Mouse (Mus musculus) embryo, embryonic 11.5 days (tissue): ENCODE data around the gene Trim71.

ENCODE experiments used
- DNase-seq: peaks from one replicate; pipeline ENCODE4 v3.0.0-alpha.2; 2012; ENCODE audit warnings: low read depth, low spot score

Gene Trim71

DNA sequence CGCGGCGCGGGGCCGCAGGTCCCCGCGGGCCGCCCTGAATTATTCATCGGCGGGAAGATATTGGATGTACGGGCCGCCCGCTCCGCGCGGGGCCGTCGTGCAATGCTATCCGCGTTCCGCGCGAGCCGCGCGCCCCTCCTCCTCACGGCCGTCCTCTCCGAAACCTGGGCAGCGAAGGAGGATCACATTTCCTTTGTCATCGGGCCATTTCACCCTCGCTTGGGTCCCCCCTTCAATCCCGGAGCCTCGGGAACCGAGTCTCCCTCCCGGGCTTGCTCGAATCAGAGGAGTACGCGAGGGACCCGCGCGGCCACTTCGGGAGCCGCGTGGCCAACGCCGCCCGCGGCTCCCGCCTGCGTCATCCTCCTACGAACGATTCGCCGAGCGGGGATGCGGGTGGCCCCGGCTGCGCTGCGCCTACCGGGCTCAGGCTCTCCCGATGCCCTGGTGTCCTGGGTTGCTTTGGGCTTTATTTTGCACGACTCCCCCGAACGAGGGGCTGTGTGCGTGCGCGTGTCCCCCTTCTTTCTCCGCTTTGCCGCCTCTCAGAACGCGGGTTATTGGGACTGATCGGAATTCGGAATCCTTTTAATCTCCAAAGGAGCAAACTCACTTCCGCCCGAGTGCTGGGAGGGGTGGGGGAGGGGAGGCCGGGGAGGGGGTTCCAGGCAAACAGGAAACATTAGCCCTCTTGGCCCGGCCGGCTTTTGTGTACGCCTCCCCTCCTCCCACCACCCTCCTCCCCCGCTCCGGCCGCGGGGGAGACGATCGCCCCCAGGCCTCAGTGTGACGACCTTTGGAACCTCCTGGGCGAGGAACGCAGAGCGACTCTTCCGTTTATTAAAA, at the start of gene Trim71:
Gene Trim71 (minus strand): TSS at position 609 of the 846 bp plus-strand sequence.
- no peak for DNase-seq

- no peak for DNase-seq
Observed at GRCm38 (mm10) chr9:114613026-114613425, 48.9 kb upstream of the Trim71 start.

- DNase-seq: no peak
Observed at GRCm38 (mm10) chr9:114612566-114612965, 48.4 kb upstream of the Trim71 start.

GRCm38 (mm10) chr9:114610266-114610665, 46.1 kb upstream of the Trim71 start:
- no peak for DNase-seq

- DNase-seq: no peak
Observed at GRCm38 (mm10) chr9:114603876-114604540, 39.8 kb upstream of the Trim71 start.

DNA sequence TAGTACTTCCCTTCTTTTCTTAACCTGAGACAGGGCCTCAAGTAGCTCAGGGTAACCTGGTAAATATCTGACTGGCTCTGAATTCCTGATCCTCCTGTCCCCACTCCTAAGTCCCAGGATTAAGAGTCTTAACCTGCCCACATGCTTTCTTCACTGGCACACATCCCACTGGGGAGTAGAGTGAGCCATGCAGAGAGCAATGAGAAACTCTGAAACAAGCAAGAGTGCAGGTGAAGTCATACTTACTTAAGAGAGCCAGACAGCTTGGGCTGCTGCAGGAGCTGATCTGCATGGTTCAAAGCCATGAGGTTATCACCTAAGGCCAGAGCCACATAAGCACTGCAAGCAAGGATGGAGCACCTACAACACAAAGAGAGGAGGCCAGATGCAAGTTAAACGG, 36.9 kb upstream of the Trim71 start:
- no peak for DNase-seq

DNA sequence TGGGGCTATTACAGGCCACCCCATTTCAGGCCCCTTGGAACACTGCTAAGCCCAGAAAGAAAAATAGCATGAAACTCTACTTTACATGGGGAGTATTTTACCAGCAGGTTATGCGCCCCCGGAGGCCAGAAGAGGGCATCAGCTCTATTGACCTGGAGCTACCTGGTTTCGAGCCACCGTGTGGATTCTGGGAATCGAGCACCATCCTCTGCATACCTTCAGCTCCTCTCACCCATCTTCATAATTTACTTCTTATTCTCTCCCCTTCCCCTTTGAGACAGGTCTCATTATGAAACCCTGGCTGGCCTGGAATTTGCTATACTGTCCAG, 20.8 kb upstream of the Trim71 start:
- DNase-seq: no peak

- no peak for DNase-seq
Observed at GRCm38 (mm10) chr9:114584183-114585016, 20.2 kb upstream of the Trim71 start.

- DNase-seq: no peak
Observed at GRCm38 (mm10) chr9:114583812-114584182, 19.6 kb upstream of the Trim71 start.

DNA sequence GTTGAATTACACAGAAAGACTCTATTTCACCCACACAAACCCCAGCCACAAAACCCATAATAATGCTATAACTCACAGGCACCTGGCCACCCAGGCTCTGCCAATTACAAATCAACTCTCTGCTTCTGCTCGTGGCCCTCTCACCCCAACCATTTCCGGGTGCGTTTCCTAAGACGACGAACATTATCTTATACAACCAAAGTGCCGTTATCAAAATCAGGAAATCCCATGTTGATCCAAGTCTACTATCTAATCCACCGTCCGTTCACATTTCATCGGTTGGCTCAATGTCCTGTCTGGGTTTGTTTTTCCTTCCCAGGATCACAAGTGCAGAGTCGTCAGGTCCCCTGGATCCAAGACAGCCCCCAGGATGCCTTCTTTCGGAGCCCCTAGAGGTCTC, 14.5 kb upstream of the Trim71 start:
- DNase-seq: no peak

DNA sequence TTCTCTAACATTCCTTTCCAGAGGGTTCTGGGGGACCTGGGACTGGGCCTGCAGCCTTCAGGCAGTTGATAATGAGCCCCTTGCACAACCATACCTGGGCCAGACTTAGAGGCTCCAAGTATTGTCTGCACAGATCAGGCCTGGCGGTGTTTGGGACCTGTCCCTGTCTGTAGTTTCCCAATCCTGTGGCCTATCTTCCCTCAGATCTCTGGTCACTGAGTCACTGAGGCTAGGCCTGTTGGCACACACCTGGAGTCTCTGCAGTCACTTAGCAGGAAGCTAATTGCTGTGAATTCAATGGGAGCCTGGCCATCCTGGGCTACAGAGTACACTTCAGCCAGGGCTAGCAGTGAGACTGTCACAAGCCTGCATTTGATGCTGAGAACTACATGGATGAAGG, 11.8 kb upstream of the Trim71 start:
- no peak for DNase-seq

DNA sequence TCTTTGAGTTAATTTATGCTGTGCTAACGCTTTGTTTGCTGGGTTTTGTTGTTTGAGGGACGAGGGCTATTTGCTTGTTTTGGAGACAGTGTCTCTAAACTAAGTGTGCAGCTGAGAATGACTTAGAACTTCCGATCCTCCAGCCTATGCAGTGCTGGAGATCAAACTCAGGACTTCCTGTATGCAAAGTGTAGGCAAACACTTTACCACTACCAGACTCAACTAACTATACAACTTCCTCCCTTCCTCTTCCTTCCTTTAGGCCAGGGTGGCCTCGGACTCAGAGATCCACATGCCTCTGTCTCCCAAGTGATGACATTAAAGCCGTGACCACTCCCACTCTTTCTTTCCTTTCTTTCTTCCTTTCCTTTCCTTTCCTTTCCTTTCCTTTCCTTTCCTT, 9.4 kb upstream of the Trim71 start:
- DNase-seq: no peak

DNA sequence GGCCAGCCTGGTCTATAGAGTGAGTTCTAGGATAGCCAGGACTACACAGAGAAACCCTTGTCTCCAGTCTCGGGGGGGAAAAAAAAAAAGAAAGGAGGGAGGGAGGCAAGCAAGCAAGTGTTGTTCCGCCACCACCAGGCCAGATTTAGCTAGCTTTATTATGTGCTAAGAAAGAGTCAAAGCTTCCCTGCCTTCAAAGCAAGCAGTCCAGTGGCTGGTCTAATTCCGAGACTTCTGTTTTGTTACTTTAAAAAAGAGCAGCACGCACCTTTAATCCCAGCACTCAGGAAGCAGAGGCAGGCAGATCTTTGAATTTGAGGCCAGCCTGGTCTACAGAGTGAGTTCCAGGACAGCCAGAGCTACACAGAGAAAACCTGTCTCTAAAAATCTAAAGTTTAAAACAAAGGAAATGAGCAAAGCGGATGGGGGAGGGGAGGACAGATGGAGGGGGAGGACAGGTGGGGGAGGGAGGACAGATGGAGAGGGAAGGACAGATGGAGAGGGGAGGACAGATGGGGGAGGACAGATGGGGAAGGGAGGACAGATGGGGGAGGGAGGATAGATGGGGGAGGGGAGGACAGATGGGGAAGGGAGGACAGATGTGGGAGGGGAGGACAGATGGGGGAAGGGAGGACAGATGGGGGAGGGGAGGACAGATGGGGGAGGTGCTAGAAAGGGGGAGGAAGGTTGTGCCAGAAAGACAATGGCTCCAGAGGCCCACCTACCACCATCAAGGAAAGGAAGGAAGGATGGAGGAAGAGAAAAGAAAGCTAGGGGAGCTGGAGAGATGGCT, 4.7 kb upstream of the Trim71 start:
- DNase-seq: no peak

DNA sequence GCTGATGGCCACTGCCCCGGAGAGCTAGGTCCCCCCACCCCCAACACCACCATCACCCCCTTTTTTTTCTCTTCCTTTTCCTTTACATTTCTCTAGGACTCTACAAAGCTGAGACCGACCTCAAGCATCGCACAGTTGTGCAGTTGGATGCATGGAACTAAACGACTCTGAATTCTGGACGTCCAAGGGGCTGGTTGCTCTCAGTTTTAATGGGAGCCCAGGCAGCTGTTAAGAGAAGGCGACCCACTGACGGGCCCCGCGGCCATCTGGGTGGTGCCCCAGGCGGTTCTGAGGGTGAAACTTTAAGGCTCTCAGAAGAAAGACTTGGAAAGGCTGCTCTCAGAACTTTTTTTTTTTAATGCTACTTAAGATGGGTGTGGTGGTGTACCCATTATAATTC, 498 bp upstream of the Trim71 start:
- no peak for DNase-seq

- no peak for DNase-seq
Observed at GRCm38 (mm10) chr9:114562919-114563751, 1.0 kb downstream of the Trim71 start.

- DNase-seq: no peak
Observed at GRCm38 (mm10) chr9:114562031-114562918, 1.9 kb downstream of the Trim71 start.

- no peak for DNase-seq
Observed at GRCm38 (mm10) chr9:114561671-114561971, 2.5 kb downstream of the Trim71 start.

GRCm38 (mm10) chr9:114560771-114561670, 3.1 kb downstream of the Trim71 start:
- no peak for DNase-seq

DNA sequence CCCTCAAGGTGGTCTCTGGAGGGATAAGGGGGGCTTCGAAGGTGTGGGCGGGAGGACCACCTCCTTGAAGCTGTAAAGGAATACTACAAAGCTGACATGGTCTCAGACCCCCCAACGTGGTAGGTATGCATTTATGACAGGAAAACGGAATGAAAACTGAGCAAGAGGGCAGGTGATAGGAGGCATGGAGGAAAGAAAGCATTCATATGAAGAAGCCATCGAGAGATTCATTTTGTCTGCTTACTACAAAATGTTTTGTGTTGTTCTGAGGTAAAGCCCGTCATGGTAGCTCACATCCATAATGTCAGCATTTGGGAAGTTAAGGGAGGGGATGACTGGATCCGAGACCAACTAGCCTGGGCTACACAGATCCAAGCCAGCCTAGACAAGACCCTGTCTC, 4.0 kb downstream of the Trim71 start:
- no peak for DNase-seq
